Mouse (Mus musculus): ENCODE data around the gene Nans. TPM values are rescaled to one million over a fixed set of nuclear protein-coding genes. Genes with fewer than 3 reads are reported as not detected.

Gene Nans
- polyA plus RNA-seq, 1 experiment from 2014 or later = 88.4 TPM

DNA sequence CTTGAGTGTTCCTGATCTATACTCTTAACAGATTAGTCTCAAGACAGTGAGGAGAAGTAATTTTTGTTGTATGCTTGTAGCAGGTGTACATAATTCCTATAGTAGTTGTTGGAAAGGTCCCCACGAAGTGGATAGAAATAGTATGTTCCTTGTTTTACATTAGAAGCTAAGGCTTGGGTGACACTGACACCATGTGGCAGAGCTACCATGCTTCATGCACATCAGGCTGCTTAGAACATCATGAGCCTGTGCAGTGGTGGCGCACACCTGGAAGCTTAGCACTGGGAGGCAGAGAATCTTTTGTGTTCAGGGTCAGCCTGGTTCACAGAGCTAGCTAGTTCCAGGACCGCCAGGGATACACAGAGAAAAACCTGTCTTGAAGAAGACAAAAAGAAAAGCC, 23.3 kb upstream of the Nans start:
- Histone ChIP-seq H3K27me3 (ENCODE audit: control insufficient read depth, insufficient read depth, low read length) (no peaks in the 10 kb centered on the region), H3K36me3 (ENCODE audit: control insufficient read depth, insufficient read depth, low read length) (peaks cover 16% of the 10 kb centered on the region), H3K4me1 (replicated peaks; ENCODE audit: control insufficient read depth, insufficient read depth, low read length) (no peaks in the 10 kb centered on the region), H3K9me3 (ENCODE audit: control insufficient read depth, low read length) (no peaks in the 10 kb centered on the region), H3K9ac (ENCODE audit: low read depth, low read length) (no peak overlapping the region), H3K4me2 (replicated peaks; ENCODE audit: low read depth, low read length) (no peak overlapping the region), H3K27ac (ENCODE audit: low read depth, low read length) (no peak overlapping the region), H3K4me3 (ENCODE audit: low read depth, low read length) (no peak overlapping the region)
- 93% methylated on average over 3 of the region's 3 CpGs for WGBS
- DNase-seq (ENCODE audit: low spot score) = no peak
- no peak for ATAC-seq (ENCODE audit: low FRiP score)

- Histone ChIP-seq H3K9ac (ENCODE audit: low read depth, low read length) (no peak overlapping the region), H3K4me1 (replicated peaks; ENCODE audit: control insufficient read depth, insufficient read depth, low read length) (no peaks in the 10 kb centered on the region), H3K4me2 (replicated peaks; ENCODE audit: low read depth, low read length) (no peak overlapping the region), H3K9me3 (ENCODE audit: control insufficient read depth, low read length) (no peaks in the 10 kb centered on the region), H3K27me3 (ENCODE audit: control insufficient read depth, insufficient read depth, low read length) (no peaks in the 10 kb centered on the region), H3K27ac (ENCODE audit: low read depth, low read length) (no peak overlapping the region), H3K4me3 (ENCODE audit: low read depth, low read length) (no peak overlapping the region), H3K36me3 (ENCODE audit: control insufficient read depth, insufficient read depth, low read length) (peaks cover 14% of the 10 kb centered on the region)
- DNase-seq (ENCODE audit: low spot score) = no peak
- whole genome bisulfite sequencing = 88% methylated on average over 5 of the region's 5 CpGs
- no peak for ATAC-seq (ENCODE audit: low FRiP score)
Observed at GRCm38 (mm10) chr4:46475101-46475500, 13.9 kb upstream of the Nans start.

DNA sequence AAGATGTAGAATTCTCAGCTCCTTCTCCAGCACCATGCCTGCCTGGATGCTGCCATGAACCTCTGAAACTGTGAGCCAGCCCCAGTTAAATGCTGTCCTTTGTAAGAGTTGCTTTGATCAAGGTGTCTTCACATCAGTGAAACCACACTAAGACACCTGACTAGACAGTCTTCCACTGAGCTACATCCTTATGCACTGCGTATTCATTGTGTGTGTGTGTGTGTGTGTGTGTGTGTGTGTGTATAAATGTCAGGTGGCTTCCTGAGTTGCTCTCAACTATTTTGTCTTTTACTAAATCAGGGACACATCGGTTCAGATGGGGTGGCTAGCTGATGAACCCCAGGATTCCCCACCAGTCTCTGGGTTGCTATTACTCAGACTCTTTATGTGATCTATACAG, 10.0 kb upstream of the Nans start:
- Histone ChIP-seq H3K9me3 (ENCODE audit: control insufficient read depth, low read length) (no peaks in the 10 kb centered on the region), H3K36me3 (ENCODE audit: control insufficient read depth, insufficient read depth, low read length) (peaks cover 2% of the 10 kb centered on the region; the same call in 1 of the 2 replicates), H3K4me3 (ENCODE audit: low read depth, low read length) (no peak overlapping the region), H3K27me3 (ENCODE audit: control insufficient read depth, insufficient read depth, low read length) (no peaks in the 10 kb centered on the region), H3K27ac (ENCODE audit: low read depth, low read length) (no peak overlapping the region), H3K9ac (ENCODE audit: low read depth, low read length) (no peak overlapping the region), H3K4me1 (replicated peaks; ENCODE audit: control insufficient read depth, insufficient read depth, low read length) (no peaks in the 10 kb centered on the region), H3K4me2 (replicated peaks; ENCODE audit: low read depth, low read length) (no peak overlapping the region)
- no peak for DNase-seq (ENCODE audit: low spot score)
- 95% methylated on average over 2 of the region's 2 CpGs for WGBS
- ATAC-seq (ENCODE audit: low FRiP score) = no peak

DNA sequence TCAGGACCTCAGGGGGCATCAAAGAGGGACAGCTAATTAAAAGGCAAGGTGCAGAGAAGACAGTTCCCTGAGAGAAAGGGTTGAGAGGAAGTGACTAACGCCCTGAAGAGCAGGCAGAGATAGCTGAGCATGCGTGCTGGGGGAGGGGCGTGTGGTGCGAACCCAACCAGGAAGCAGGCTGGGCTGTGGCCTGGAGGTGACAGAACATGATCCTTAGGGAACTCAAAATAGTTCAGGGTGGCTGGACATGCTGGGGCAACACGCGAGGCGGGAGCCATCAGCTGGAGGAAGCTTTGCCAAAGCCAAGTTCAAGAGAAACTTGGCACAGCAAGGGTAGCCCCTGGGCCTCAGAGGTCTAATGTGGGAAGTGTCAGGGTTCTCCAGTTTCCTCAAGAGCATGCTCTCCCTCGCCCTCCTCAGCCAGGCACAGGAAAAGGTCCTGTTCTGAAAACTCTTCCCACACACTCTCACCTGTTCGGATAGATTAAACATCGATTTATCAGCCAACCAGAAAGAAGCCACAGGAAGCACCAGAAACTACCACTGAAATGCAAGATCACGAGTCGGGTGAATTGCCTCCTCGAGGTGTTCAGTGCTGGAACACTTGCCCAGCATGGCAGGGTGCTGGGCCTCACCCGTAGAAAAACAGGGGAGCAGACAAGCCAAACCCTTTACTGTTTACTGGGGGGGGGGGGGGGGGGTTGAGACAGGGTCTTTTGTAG, 3.2 kb upstream of the Nans start:
- Histone ChIP-seq H3K4me1 (replicated peaks; ENCODE audit: control insufficient read depth, insufficient read depth, low read length) (no peaks in the 10 kb centered on the region), H3K9me3 (ENCODE audit: control insufficient read depth, low read length) (no peaks in the 10 kb centered on the region), H3K27me3 (ENCODE audit: control insufficient read depth, insufficient read depth, low read length) (no peaks in the 10 kb centered on the region), H3K4me3 (ENCODE audit: low read depth, low read length) (no peak overlapping the region), H3K36me3 (ENCODE audit: control insufficient read depth, insufficient read depth, low read length) (no peaks in the 10 kb centered on the region), H3K9ac (ENCODE audit: low read depth, low read length) (no peak overlapping the region), H3K4me2 (replicated peaks; ENCODE audit: low read depth, low read length) (no peak overlapping the region), H3K27ac (ENCODE audit: low read depth, low read length) (no peak overlapping the region)
- ATAC-seq (ENCODE audit: low FRiP score) (no peak), DNase-seq (ENCODE audit: low spot score) (no peak)
- 56% methylated on average over 14 of the region's 14 CpGs for WGBS

DNA sequence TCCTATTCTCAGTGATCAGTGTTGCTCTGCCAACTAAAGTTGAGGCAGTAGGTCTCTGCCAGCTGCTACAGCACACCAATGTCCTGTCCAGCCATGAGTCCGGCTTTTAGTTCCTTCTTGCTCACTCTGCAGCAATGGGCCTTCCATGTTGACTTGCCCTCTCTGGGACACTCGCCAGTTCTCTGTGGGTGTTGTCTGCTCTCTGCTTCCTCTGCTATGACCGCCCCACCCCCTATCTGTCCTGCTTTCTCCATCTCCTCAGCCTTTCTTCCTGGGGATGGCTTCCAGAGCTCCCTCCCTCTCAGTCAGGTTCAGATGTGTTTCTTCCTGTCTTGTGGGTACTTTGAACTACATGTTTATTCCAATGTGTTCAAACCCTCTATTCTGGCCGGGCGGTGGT, 1.7 kb upstream of the Nans start:
- no peak overlapping the region for H3K9ac ChIP-seq (ENCODE audit: low read depth, low read length)
- H3K9me3 ChIP-seq (ENCODE audit: control insufficient read depth, low read length) = no peaks in the 10 kb centered on the region
- DNase-seq (ENCODE audit: low spot score) = no peak
- H3K4me2 ChIP-seq (replicated peaks; ENCODE audit: low read depth, low read length) = no peak overlapping the region
- WGBS = 87% methylated on average over 5 of the region's 5 CpGs
- H3K4me3 ChIP-seq (ENCODE audit: low read depth, low read length) = no peak overlapping the region
- H3K27me3 ChIP-seq (ENCODE audit: control insufficient read depth, insufficient read depth, low read length) = no peaks in the 10 kb centered on the region
- no peaks in the 10 kb centered on the region for H3K4me1 ChIP-seq (replicated peaks; ENCODE audit: control insufficient read depth, insufficient read depth, low read length)
- no peaks in the 10 kb centered on the region for H3K36me3 ChIP-seq (ENCODE audit: control insufficient read depth, insufficient read depth, low read length)
- no peak for ATAC-seq (ENCODE audit: low FRiP score)
- H3K27ac ChIP-seq (ENCODE audit: low read depth, low read length) = no peak overlapping the region

DNA sequence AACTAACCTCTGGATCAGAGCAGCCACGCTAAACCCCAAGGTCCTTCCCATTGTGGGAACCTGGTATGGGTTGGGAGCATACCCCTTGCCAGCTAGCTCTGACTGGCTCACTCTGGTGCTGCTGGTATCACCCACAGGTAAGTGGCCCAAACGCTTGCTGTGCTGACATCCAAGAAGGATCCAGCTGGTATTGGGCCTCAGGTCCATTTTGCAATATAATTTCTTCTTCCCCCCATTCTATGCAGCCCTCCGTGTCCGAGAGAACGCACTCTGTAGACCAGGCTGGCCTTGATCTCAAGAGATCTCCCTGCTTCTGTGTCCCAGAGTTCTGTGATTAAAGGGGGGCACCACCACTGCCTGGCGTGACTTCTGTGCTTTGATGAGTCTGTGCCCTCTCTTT, 4.0 kb downstream of the Nans start:
- Histone ChIP-seq H3K4me2 (replicated peaks; ENCODE audit: low read depth, low read length) (no peak overlapping the region), H3K9me3 (ENCODE audit: control insufficient read depth, low read length) (no peaks in the 10 kb centered on the region), H3K9ac (ENCODE audit: low read depth, low read length) (no peak overlapping the region), H3K27ac (ENCODE audit: low read depth, low read length) (no peak overlapping the region), H3K27me3 (ENCODE audit: control insufficient read depth, insufficient read depth, low read length) (no peaks in the 10 kb centered on the region), H3K4me1 (replicated peaks; ENCODE audit: control insufficient read depth, insufficient read depth, low read length) (no peaks in the 10 kb centered on the region), H3K4me3 (ENCODE audit: low read depth, low read length) (no peak overlapping the region), H3K36me3 (ENCODE audit: control insufficient read depth, insufficient read depth, low read length) (no peaks in the 10 kb centered on the region)
- WGBS = 96% methylated on average over 6 of the region's 6 CpGs
- DNase-seq (ENCODE audit: low spot score) (no peak), ATAC-seq (ENCODE audit: low FRiP score) (no peak)

- Histone ChIP-seq H3K4me1 (replicated peaks; ENCODE audit: control insufficient read depth, insufficient read depth, low read length) (no peaks in the 10 kb centered on the region), H3K4me3 (ENCODE audit: low read depth, low read length) (no peak overlapping the region), H3K27ac (ENCODE audit: low read depth, low read length) (no peak overlapping the region), H3K9ac (ENCODE audit: low read depth, low read length) (no peak overlapping the region), H3K27me3 (ENCODE audit: control insufficient read depth, insufficient read depth, low read length) (0 out of 2 replicates have a peak, but pooled peaks cover 4% of the 10 kb centered on the region), H3K36me3 (ENCODE audit: control insufficient read depth, insufficient read depth, low read length) (no peaks in the 10 kb centered on the region), H3K4me2 (replicated peaks; ENCODE audit: low read depth, low read length) (no peak overlapping the region), H3K9me3 (ENCODE audit: control insufficient read depth, low read length) (no peaks in the 10 kb centered on the region)
- 89% methylated on average over 12 of the region's 12 CpGs for WGBS
- ATAC-seq (ENCODE audit: low FRiP score) = no peak
- DNase-seq (ENCODE audit: low spot score) = no peak
Observed at GRCm38 (mm10) chr4:46495543-46495942, 6.5 kb downstream of the Nans start.

DNA sequence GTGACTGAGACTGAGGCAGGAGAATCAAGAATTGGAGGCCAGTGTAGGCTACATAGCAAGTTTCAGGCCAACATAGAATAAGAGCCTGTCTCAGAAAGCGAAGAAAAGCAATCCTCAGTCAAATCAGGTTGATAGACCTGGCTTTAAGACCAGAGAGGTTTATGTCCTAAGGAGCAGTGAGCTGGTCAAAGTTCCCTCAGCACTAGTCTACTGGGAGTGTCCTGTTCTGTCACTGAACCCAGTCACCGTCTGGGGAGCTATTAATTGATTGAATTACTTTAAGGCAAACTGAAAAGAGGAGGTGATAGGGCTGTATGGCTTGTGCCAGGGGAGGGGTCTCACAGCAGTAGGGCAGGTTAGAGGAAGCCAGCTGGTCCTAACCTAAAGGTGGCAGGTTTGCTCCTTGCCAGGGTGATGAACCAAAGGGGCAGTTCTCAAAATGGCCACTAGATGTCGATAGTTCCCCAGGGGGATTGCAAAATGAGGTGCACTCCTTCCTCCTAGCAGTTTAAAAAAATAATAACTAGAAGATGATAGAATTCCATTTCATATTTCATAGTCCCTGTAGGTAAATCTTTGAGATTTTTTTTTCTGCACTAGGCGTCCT, 8.3 kb downstream of the Nans start:
- 43% methylated on average over 4 of the region's 4 CpGs for WGBS
- no peak overlapping the region for H3K4me2 ChIP-seq (replicated peaks; ENCODE audit: low read depth, low read length)
- DNase-seq (ENCODE audit: low spot score) = peak; percentile 80
- H3K9ac ChIP-seq (ENCODE audit: low read depth, low read length) = no peak overlapping the region
- no peaks in the 10 kb centered on the region for H3K9me3 ChIP-seq (ENCODE audit: control insufficient read depth, low read length)
- 0 out of 2 replicates have a peak, but pooled peaks cover 4% of the 10 kb centered on the region for H3K27me3 ChIP-seq (ENCODE audit: control insufficient read depth, insufficient read depth, low read length)
- ATAC-seq (ENCODE audit: low FRiP score) = no peak
- no peak overlapping the region for H3K27ac ChIP-seq (ENCODE audit: low read depth, low read length)
- H3K4me1 ChIP-seq (replicated peaks; ENCODE audit: control insufficient read depth, insufficient read depth, low read length) = no peaks in the 10 kb centered on the region
- H3K36me3 ChIP-seq (ENCODE audit: control insufficient read depth, insufficient read depth, low read length) = no peaks in the 10 kb centered on the region
- no peak overlapping the region for H3K4me3 ChIP-seq (ENCODE audit: low read depth, low read length)

DNA sequence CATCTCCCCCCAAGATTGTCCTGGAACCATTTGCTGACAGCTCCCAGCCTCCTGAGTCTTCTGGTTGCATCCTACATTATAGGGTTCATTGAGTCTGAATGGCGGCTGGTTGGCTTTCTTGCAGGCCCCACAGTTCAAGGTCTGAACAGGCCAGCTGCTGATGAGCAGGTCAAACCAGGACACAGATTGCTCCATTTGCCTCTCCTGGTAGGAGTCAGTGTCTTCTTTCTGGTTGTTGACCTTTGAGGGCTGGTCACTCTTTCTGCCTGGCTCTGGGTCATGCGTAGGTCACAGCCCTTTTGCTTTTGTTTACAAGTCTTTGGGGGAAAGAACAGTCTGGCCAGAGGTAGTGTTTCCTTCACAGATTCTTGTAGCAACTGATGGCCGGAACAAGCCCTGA, 9.5 kb downstream of the Nans start:
- no peak for ATAC-seq (ENCODE audit: low FRiP score)
- Histone ChIP-seq H3K27ac (ENCODE audit: low read depth, low read length) (no peak overlapping the region), H3K9me3 (ENCODE audit: control insufficient read depth, low read length) (no peaks in the 10 kb centered on the region), H3K36me3 (ENCODE audit: control insufficient read depth, insufficient read depth, low read length) (no peaks in the 10 kb centered on the region), H3K4me3 (ENCODE audit: low read depth, low read length) (no peak overlapping the region), H3K4me1 (replicated peaks; ENCODE audit: control insufficient read depth, insufficient read depth, low read length) (no peaks in the 10 kb centered on the region), H3K4me2 (replicated peaks; ENCODE audit: low read depth, low read length) (no peak overlapping the region), H3K9ac (ENCODE audit: low read depth, low read length) (no peak overlapping the region), H3K27me3 (ENCODE audit: control insufficient read depth, insufficient read depth, low read length) (0 out of 2 replicates have a peak, but pooled peaks cover 4% of the 10 kb centered on the region)
- no peak for DNase-seq (ENCODE audit: low spot score)
- WGBS = 38% methylated on average over 3 of the region's 3 CpGs
